Mouse (Mus musculus) adrenal gland, postnatal 14 days (tissue): Measurements from ENCODE around the gene Npas1. TPM values are rescaled to one million over a fixed set of nuclear protein-coding genes. Genes with fewer than 3 reads are reported as not detected.

ENCODE experiments used
- DNase-seq: peaks from one replicate; pipeline ENCODE4 v3.0.0; 2021; ENCODE audit warnings: mixed read lengths
- long read RNA-seq, 2 experiments: library from polyadenylated mRNA; stranded (forward); transcript quantifications; one replicate each; pipeline ENCODE4 v2.0.0; 2021
- total RNA-seq: library from RNA; stranded (reverse); gene quantifications from 2 replicates; pipeline ENCODE4 v1.2.3, GENCODE M21; 2021

Gene Npas1
- not detected in 2 replicates for total RNA-seq
- long read RNA-seq, experiment 1: 0 reads
- long read RNA-seq, experiment 2, partial matches to known transcripts: 0 of 1 reads
- long read RNA-seq, experiment 2, other reads (novel, unspliced or antisense): 1 of 1 reads

DNA sequence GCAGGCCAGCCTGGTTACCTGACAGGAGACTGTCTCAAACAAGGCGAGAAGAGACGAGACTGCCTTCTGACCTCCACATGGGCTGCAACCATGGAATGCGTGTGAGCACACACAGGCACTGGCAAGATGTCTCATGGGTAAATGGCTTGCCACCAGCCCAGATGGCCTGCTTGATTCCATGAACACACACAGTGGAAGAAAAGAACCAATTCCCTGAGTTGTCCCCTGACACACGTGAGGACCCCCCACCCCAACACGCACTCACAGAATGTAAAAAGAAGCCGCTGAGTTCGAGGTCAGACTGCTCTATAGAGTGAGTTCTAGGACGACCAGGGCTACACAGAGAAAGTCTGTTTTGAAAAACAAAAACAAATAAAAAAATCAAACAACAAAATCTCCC lies at the start of gene Npas1:
Gene Npas1 (minus strand): TSS at position 101 of the 400 bp plus-strand sequence.
- no peak for DNase-seq

DNA sequence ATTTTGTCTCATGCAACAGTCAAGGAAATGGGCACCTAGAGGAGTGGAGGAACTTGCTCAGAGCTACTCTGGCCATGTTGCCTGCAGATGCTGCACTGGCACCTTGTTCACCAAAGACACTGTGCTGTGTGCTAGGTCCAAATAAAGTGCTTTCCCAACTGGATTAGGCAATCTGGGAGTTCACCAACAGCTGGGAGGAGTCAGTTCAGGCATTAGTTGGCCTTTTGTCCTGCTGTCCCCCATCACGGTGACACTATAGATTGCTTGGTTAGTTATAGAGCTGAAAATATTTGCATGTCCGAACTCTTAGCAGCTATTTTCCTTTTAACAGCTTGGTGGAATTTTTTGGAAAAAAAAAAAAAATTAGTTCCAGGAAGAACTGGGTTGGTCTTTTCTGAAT lies 48.5 kb upstream of the Npas1 start:
- no peak for DNase-seq

DNA sequence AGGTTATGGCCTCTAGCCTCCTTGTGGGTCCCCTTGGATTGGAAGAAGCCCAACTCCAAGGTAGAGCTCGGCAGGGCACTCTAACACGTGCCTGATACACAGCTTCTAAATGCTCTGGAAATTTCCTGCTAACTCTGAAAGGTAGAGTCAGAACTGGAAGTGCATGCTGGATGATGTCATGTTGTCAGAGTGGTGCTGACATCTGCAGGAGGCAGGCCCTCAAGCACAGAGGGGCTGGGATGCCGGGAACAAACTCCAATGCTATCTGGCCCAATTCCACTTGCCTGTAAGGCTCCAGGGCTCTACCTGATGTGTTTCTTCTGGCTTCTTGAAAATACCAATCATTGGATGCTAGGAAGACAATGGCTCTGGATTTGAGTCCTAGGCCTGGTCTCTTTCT lies 47.9 kb upstream of the Npas1 start:
- no peak for DNase-seq

DNA sequence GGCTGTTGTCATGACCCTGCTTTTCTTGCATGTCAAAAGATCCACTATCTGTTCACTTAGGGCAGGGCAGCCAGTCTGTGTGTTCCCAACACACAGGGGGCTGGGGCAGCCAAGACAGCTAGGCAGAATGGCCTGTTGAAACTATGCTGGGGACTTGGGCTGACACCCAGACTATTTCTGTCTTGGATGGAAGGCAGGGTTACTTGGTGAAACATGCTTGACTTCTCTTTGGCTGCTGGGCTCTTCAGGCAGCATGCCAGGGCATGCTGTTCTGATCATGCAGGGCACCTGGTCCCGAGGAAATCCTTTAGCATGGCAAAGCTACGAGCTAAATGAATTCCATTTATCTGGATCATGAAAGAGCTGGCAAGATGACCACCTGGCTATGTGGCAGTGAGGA lies 46.8 kb upstream of the Npas1 start:
- peak; percentile 32 for DNase-seq

DNA sequence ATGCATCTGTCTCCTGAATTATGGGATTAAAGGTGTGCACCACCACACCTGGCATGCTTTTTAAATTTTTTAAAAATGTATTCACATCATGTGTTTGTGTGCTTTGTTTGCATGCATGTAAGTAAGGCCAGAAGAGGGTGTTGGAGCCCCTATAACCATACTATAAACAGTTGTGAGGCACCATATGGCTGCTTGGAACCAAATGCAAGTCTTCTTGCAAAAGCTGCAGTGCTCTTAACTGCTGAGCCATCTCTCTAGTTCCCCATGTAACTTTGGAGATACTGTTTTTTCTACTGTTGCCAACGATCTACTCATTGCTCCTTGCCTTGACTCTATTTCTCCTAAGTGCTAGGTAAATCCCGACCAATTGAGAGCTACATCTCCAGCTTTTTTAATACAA lies 41.8 kb upstream of the Npas1 start:
- DNase-seq: no peak

DNA sequence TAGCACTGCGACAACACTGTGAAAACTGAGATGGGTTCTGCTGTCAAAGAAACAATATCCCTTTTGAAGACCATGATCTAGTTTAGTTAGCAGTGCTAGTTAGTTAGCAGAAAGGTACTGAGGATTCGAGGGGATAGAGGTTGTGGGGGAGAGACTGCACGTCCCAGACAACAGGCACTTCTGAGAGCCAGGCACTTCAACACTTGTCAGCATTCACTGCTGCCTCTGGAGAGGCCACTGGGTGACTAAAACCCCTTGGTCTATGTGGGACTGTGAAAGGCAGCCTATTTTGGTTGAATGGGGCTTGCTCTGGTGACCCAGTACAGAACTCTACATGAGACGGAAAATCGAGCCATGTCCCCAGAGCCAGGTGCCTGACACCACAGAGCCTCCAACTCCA lies 39.7 kb upstream of the Npas1 start:
- no peak for DNase-seq

DNA sequence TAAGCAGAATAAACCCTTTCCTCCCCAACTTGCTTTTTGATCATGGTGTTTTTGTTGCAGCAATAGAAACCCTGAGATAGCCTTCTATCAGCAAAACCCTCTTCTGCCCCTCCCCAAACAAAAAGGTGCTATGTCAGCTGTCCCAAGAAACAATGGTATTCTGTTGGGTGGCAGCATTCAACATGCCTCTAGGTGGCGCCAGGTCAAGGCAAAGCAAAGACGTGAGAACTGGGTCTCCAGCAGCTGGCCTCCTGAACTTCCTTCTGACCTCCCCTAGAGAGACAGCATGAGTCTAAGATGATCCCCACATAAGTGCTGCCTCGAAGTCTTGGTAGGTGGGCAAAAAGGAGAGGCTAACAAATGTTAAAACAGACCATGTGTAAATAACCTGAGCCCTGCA lies 29.8 kb upstream of the Npas1 start:
- DNase-seq: peak; percentile 77

DNA sequence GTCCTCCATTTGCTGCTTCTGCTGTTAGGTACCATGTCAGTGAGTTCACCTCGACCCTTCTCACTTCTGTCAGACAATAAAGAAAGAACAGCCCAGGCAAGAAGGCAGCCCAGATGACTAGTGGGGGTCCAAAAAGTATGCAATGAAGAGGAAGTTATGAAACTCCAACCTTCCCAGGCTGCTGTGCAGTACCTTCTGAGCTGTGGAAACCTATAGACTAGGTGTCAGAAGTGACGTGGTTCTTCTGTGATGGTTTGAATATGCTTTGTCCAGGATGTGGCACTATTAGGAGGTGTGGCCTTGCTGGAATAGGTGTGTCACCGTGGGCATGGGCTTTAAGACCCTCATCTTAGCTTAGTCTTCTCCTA lies 27.7 kb upstream of the Npas1 start:
- DNase-seq: no peak

DNA sequence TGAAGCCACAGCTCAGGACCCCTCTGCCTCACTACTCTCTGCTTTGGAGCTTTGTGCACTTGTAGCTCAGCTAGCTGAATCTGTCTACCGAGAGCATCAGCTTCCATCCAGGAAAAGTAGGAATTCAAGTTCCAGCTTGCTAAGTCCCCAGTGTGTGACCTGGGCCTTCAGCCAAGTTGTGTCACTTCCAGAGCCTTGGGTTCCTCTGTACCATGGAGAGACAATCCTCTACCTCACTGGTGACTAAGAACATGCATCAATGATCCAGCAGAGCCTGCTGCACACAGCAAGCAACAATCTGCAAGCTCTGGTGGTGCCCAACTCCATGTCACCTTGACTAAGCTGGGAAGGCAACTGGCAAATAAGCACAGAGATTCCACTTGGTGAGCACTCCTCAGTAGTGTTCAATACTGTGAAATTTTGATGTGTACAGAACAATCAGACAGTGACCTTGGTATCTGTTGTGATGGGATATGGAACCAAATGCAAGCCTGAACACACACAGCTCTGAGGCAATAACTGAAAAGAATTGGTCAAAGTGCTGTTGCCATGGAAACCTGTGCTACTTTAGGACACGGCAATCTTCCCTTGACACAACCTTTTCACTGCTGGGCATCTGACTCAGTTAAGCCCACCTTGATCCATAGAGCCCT lies 27.2 kb upstream of the Npas1 start:
- DNase-seq: peak; percentile 73

DNA sequence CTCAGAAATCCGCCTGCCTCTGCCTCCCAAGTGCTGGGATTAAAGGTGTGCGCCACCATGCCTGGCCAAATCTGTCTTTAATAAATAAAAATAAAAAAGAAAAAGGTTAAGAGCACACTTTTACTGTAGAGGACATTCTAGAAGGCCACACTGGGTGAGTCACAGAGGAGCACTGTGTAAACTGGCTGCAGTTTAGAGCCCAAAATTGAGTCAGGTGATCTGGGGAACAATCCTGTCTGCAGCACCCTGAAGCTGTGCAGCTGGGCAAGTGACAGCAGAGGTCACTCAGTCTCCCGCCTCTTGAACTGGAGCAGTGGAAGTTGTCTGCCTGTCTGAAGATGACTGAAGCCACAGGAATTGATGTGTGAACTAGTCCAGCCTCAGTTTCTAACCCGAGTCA lies 24.0 kb upstream of the Npas1 start:
- no peak for DNase-seq

DNA sequence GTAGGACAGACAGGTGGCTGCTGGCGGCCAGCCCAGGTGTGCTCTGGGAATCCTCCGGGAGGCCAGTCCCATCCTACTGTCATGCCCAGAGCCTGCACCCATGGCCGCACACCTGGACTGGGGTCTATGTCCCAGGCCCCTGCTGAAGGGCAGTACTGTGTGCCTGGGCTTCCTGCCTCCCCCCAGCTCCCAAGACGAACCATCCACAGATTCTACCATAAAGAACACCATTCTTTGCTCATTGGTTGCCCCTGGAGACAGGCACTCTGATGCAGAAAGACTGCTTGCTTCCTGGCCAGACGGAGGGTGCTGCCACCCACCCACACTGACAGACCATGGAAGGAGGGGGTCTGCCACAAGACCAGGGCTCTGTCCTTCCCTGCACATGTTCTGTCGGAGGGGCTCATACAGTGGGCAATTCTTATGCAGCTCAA lies 22.2 kb upstream of the Npas1 start:
- no peak for DNase-seq

DNA sequence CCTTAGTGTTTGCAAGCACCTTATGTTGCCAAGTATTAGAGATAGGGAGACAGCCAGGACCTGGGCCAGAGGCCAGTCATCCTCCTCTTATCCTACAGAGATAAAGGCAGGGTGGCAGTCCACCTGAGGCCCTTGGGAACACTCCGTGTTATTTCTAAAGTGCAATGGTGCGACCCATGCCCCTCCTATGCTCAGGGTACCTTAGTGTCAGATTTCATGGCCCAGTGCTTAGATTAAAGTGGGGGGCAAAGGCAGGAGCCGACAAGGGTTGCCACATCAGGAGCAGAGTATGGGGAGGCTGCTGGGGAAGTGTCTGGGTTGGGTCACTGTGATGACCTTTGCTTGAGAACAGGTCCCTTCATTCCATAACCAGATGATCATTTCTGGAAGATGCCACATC lies 18.7 kb upstream of the Npas1 start:
- no peak for DNase-seq

DNA sequence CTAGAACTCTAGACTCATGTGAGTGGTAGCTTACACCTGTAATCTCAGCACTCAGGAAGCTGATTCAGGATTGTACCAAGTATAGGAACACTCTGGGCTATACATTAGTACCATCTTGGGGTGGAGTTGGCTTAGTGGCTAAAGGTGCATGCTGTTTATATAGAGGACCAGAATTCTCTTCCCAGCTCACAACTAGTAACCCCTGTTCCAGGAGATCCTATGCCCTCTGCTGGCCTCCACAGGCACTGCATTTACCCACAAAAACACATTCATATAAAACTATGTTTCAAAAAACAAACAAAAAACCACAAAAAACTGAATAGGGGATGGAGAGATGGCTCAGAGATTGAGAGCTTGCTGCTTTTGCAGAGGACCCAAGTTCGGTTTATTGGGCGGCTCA lies 15.8 kb upstream of the Npas1 start:
- DNase-seq: peak; percentile 57

DNA sequence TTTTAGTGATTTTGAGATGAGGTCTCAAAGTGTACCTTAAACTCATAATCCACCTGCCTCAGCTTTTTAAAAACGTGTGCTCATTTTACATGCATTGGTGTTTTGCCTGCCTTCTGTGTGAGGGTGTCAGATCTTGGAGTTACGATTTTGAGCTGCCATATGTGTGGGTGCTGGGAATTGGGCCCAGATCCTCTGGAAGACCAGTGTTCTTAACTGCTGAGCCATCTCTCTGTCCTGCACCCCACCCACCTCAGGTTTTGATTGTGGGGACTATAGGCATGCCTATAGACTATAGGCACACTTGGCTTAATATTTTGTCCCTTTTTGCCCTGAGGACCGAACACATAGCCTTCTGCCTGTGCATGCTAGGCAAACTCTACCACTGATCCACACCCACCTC lies 14.7 kb upstream of the Npas1 start:
- DNase-seq: no peak

DNA sequence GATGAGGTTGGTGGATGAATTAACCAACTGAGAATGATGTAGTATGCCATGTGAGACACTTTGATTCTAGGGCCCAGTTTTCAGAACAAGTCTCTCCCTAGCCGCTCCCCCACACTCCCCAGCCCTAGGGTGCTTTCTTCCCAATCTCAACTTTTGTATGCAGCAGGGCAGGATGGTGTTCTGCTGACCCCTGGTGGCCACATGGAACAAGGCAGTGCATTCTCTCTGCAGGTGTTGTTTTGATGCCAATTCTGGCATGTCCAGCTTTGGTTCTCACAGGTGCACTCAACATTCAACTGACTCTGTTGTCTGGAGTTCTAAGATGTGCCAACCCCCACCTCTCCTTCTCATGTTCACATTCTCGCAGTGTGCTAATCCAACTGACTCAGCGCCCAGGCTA lies 14.2 kb upstream of the Npas1 start:
- peak; percentile 75 for DNase-seq

DNA sequence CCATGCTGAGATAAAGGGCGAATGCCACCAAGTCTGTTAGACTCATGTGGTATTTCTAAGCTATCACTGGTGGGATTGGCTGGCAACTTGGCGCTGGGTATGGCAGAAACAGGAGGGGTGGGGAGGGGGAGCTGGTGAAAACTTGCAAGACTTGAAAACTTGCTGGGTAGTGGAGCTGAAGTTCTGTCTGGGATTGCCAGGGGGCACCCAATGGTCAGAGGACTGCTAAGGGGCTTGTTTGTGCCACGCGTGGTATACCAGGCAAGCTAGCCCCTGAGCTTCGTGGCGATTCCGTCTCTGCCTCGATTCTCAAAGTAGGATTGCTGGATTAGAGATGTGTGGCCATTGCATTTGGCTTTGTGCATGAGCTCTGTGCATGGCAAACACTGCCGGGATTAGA lies 12.4 kb upstream of the Npas1 start:
- DNase-seq: peak; percentile 52

DNA sequence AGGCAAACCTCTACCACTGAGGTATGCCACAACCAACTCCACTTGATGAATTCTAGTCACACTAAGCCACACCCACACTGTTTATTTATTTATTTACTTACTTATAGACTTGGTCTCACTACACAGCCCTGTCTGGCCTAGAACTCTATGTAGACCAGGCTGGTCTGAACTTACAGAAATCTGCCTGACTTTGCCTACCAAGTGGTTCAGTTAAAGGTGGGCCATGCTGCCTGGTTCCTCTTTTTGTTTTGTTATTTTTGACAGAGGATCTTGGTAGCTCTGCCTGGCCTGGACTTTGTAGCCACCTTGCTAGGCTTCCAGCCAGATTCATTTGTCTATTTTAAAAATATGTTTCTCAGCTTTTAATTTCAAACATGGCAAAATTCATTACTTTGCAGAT lies 11.3 kb upstream of the Npas1 start:
- DNase-seq: no peak

DNA sequence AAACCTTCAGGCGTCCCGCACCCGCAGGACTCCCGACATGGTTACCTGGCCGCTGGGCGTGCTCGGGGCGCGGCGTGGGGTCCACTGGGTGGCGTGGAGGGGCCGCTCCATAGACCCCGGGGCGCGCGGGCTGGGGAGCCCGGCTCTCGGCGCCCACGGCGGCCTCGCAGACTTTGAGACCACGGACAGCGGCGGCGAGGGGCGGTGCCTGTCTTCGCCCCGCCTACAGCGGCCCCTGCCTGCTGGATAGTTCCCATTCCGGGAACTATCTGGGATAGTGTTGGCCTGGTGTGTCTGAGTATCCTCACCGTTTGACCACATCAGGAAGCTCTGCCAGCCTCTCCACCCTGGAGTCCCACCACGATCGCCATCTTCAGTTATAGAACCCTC lies 933 bp downstream of the Npas1 start:
- peak; percentile 34 for DNase-seq

DNA sequence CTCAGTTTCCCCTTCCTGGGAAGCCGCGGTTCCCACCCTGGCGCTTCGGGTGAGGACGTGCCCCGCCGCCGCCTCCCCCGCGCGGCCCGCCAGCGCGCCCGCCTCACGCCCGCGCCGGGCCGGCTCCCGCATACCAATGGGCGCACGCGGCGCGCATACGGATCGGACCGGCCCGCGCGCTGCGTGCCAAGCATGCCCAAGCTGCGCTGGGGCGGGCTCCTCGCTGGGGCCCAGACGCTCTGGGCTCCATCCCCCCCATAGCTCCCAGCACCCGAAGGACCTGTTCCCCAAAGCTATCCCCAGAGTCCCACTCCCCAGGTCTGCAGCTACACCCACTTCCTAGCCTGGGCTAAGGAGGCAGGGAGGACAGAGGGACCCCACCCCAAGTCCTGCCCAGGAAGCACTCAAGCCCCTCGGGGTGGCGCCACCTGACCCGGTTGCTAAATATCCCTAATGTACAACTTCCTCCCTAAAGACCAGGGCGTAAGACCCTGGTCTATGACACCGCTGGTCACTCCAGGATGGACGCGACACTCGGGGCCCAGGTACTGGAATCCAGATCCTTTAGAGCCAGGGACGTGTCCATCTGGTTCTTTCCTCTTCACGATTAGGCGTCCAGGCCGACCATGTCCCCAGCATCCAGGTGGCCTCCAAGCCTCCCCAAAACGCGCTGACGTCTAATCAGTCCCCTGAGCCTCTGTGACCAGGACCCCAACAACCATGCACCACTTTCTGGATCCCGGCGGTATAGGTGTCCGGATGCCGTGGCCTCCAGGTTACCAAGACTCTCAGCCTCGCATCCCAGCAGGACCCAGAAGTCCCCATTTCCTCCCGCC lies 1.5 kb downstream of the Npas1 start:
- DNase-seq: no peak

DNA sequence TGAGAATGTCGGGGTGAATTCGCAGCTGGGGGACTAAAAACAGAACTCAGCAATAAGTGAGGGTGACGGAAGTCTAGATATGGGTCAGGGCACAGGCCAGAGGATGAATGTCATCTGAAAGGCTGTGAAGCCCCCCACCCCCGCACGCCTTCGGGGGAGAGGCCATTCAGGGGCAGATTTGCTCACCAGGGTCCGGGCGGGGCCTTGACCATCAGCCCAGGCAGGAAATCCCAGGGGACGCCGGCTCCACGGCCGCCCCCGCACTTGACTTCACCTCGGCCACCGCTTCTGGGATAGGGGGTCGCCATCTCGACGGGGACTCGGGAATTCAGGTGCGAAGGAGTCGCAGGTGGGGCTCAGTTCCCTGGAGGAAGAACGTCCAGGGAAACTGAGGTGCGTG lies 2.2 kb downstream of the Npas1 start:
- no peak for DNase-seq

DNA sequence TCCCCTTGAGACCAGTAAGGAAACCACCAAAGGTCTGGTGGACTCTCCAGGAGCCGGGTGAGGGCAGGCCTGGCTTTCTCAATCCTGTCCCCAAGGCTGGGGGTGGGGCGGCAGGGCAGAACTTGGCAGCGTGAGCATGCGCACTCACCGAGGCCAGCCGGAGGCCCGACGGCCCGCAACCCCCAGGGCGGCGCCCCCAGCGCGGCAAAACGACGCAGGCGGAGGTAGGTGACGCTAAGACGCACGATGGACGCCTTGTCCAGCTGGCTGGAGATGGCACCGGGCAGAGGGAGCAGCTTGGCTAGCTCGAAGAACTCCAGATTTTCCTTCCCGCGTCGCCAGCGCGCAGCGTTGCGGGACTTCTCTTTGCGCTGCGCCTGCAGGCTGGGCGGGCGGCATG lies 3.1 kb downstream of the Npas1 start:
- peak; percentile 73 for DNase-seq

DNA sequence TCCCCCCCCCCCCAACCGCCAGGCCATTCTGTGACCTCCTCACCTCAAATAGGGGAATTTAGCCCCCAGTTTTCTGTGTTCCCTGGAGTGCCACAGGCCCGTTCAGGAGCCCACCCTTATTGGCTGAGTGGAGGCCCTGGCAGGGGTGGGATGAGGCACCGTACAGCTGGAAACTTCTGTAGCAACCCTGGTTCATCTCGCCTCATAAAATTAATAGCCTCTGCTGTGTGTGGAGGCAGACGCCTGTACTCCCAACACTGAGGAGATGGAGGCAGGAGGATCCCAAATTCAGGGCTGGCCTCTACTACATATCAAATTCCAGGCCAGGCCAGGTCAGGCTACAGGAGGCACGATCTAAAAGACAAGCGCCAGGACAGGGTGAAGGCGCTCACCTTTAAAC lies 3.7 kb downstream of the Npas1 start:
- DNase-seq: no peak

DNA sequence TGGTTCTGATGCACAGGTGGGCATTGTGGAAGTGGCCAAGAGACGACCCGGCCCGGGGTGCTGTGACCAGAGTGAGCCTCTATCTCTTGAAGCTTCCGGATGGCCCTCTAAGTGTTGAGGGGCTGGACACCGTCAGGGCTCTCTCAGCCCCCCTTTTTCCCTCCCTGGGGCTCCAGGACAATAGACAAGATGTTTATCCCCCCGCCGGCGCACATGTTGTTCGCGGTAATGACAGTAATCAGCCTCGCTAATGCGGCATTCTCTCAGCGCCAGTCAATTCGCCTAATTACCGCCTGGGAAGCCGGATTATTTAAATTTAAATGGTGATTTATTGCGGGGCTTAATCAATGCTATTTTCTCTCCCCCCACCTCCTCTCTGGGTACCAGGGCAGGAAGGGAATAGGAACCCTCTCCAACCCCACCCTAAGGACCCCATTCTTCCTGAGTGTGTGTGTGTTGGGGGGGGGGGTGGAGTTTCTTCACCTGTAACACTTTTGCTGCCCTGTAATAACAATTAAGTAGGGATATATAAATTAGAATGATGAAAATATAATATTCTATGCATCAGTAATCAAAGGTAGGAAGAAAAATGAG lies 5.3 kb downstream of the Npas1 start:
- DNase-seq: no peak

DNA sequence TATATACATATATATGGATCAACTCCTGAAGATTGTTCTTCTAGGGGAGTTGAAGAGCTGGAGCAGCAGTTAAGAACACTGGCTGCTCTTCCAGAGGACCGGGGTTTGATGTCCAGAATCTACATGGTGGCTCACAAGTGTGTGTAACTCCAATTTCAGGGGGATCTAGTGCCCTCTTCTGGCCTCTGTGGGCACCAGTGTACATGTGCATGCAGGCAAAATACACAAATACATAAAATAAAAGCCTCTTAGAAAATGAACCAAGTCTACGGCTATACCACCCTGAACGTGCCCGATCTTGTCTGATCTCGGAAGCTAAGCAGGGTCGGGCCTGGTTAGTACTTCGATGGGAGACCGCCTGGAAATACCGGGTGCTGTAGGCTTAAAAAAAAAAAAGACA lies 6.0 kb downstream of the Npas1 start:
- DNase-seq: no peak
